Comparison of ENCODE assay signal across 16 mouse cellular contexts in the genomic region with DNA sequence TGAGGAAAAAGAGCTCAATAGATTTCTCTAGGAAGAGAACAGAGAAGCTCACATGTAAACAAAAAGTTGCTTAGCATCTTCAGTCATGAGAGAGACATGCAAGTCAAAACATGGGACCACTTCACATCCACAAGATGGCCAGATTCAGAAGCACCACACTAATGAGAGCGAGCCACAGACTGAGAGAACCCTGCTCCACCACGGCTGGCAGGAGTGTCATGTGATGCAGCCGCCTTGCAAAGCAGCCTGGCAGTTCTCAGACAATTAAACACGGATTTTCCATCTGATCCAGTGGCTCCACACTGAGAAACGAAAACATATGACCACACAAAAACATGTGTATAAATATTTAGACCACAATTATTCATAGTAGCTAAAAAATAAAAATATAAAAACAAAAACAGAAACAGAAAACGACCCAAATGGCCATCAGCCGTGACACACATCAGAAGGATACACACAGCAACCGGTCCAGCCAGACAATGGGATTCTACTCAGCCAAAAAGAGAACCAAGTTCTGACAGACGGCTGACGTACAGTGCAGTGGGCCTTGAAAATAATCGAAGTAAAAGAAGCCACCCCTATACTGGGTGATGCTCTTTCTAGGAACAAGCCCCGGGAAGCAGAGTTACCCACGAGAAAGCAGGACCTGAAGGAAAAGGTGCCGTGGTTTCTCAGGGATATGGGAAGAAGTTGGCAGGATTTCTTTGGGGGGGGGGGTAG. TPM values are rescaled to one million over a fixed set of nuclear protein-coding genes. Genes with fewer than 3 reads are reported as not detected.
DNase-seq lines count a peak whose midpoint lies in the region; ATAC-seq and TF ChIP-seq lines count a peak whose summit lies in the region.
"Had no signal": no experiment of that assay in that cellular context is flagged by ENCODE, and none has a peak within 500 bp of the region (broad histone marks: within the 10 kb centered on the region; RNA-seq: fewer than 3 reads in every experiment).

No protein-coding gene starts in this region.

- H3K36me3 ChIP-seq in hindbrain, embryonic 14.5 days (replicated peaks; ENCODE audit: control insufficient read depth, insufficient read depth) = peaks cover 46% of the 10 kb centered on the region
- H3K36me3 ChIP-seq in neural tube, embryonic 15.5 days = peaks cover 32% of the 10 kb centered on the region
- H3K36me3 ChIP-seq in heart, adult 2 months (ENCODE audit: control insufficient read depth, insufficient read depth, low read length) = no peaks in the 10 kb centered on the region

- H3K4me1 ChIP-seq in hindbrain, embryonic 14.5 days (replicated peaks; ENCODE audit: control insufficient read depth, insufficient read depth, low read length) = peaks cover 5% of the 10 kb centered on the region; the same call in 1 of the 2 replicates
- H3K4me1 ChIP-seq in neural tube, embryonic 15.5 days = peaks cover 6% of the 10 kb centered on the region
- H3K4me1 ChIP-seq in heart, adult 2 months (ENCODE audit: control insufficient read depth, insufficient read depth, low read length) = no peaks in the 10 kb centered on the region
- H3K4me1 ChIP-seq: limb, embryonic 15.5 days had no signal

- no peaks in the 10 kb centered on the region; the same call in 1 of the 2 replicates for H3K79me2 ChIP-seq in heart, adult 2 months (replicated peaks; ENCODE audit: control insufficient read depth, insufficient read depth, low read length)

- H3K4me3 ChIP-seq in hindbrain, embryonic 14.5 days (replicated peaks; ENCODE audit: low read length) = no peak overlapping the region
- H3K4me3 ChIP-seq in neural tube, embryonic 15.5 days (replicated peaks) = no peak overlapping the region
- H3K4me3 ChIP-seq in heart, adult 2 months = no peak overlapping the region
- H3K4me3 ChIP-seq: layer of hippocampus, adult 2 months; limb, embryonic 15.5 days had no signal

- no peak overlapping the region for H3K9ac ChIP-seq in hindbrain, embryonic 14.5 days
- no peak overlapping the region for H3K9ac ChIP-seq in neural tube, embryonic 15.5 days (replicated peaks)
- no peak overlapping the region for H3K9ac ChIP-seq in heart, adult 2 months (ENCODE audit: low read depth, low read length)
- H3K9ac ChIP-seq: limb, embryonic 15.5 days had no signal

- peak; percentile 69 to 73 for DNase-seq in cerebellum, postnatal 10 days
- DNase-seq in left cerebral cortex, postnatal 4 days = peak; percentile 47
- DNase-seq in left cerebral cortex, postnatal 36 days (ENCODE audit: low spot score in 2 of 2) = no peak
- DNase-seq in hindbrain, embryonic 14.5 days (ENCODE audit: low spot score) = peak; percentile 35
- DNase-seq in ovary, postnatal 14 days (ENCODE audit: low spot score) = no peak
- DNase-seq in heart, adult 2 months = no peak
- DNase-seq: adrenal gland, postnatal 14 days; heart, postnatal 10 days; lung, adult 18-20 months had no signal

- H3K9me3 ChIP-seq in hindbrain, embryonic 14.5 days (ENCODE audit: control insufficient read depth, low read length) = no peaks in the 10 kb centered on the region
- no peaks in the 10 kb centered on the region for H3K9me3 ChIP-seq in neural tube, embryonic 15.5 days (replicated peaks)
- H3K9me3 ChIP-seq: limb, embryonic 15.5 days had no signal

- no peak for TF ChIP-seq CTCF in heart, adult 2 months (IDR thresholded peaks at IDR 0.05)

- no peak for TF ChIP-seq POLR2A in heart, adult 2 months (IDR thresholded peaks at IDR 0.05; ENCODE audit: insufficient read depth, low read depth, low read length)

- intact Hi-C loops in left cerebral cortex, postnatal 4 days (cut with DNase I) = no loop called here
- intact Hi-C loops in left cerebral cortex, postnatal 36 days (cut with DNase I) = no loop called here
- intact Hi-C loops in heart, adult 2 months (cut with DNase I) = no loop called here

- H3K4me2 ChIP-seq in hindbrain, embryonic 14.5 days (replicated peaks) = no peak overlapping the region
- H3K4me2 ChIP-seq in neural tube, embryonic 15.5 days = no peak overlapping the region
- H3K4me2 ChIP-seq: limb, embryonic 15.5 days had no signal

- WGBS in hindbrain, embryonic 14.5 days = 66% methylated on average over 14 of the region's 14 CpGs
- 68% methylated on average over 14 of the region's 14 CpGs for WGBS in neural tube, embryonic 15.5 days
- 82% methylated on average over 14 of the region's 14 CpGs for WGBS in heart, adult 2 months

- no peak for ATAC-seq in cerebellum, adult (ENCODE audit: insufficient number of reproducible peaks, low FRiP score, low TSS enrichment)
- no peak for ATAC-seq in hindbrain, embryonic 14.5 days (ENCODE audit: low FRiP score)
- peak; percentile 61 for ATAC-seq in neural tube, embryonic 15.5 days (ENCODE audit: low FRiP score)
- ATAC-seq: intestine, embryonic 16.5 days had no signal

- peak overlapping the region; percentile 69 for H3K27ac ChIP-seq in hindbrain, embryonic 14.5 days
- H3K27ac ChIP-seq in neural tube, embryonic 15.5 days (replicated peaks) = peak overlapping the region; percentile 67
- no peak overlapping the region for H3K27ac ChIP-seq in heart, adult 2 months
- H3K27ac ChIP-seq: kidney, postnatal 0 days; layer of hippocampus, adult 2 months; limb, embryonic 15.5 days had no signal

- no peak for TF ChIP-seq EP300 in heart, adult 2 months (IDR thresholded peaks at IDR 0.05; ENCODE audit: insufficient read depth, low read depth, low read length)

- H3K27me3 ChIP-seq in hindbrain, embryonic 14.5 days (ENCODE audit: control insufficient read depth, insufficient read depth, low read length) = no peaks in the 10 kb centered on the region
- no peaks in the 10 kb centered on the region for H3K27me3 ChIP-seq in neural tube, embryonic 15.5 days (replicated peaks)
- H3K27me3 ChIP-seq in heart, adult 2 months (ENCODE audit: control insufficient read depth, insufficient read depth, low read length) = no peaks in the 10 kb centered on the region
- H3K27me3 ChIP-seq: CH12.LX; limb, embryonic 15.5 days had no signal

RNA-seq across cellular contexts. Expression of gene Phf2, which starts 40.2 kb away (rescaled TPM):
- 10 to 100 TPM; 36.3 to 37.0 TPM for total RNA-seq in left cerebral cortex, postnatal 4 days (2021)
- 10 to 100 TPM; 32.8 to 38.3 TPM for total RNA-seq in left cerebral cortex, postnatal 36 days (2021)
- 10.8 and 11.2 TPM in 2 replicates for polyA plus RNA-seq in hindbrain, embryonic 14.5 days (2014; fragmentation: Nextera tagmentation; extraction: Ambion mirVana)
- polyA plus RNA-seq in neural tube, embryonic 15.5 days (2015; fragmentation: Nextera tagmentation; extraction: Ambion mirVana) = 6.3 and 6.6 TPM in 2 replicates
- 10 to 100 TPM; 30.0 to 33.9 TPM for total RNA-seq in heart, adult 2 months (2021)
- polyA plus RNA-seq in heart, adult 2 months (2012; rRNA removed) = 12.9 and 13.4 TPM in 2 replicates

Comparison
In these comparisons a context has a peak if more than half of its experiments do, and no peak if none do; other contexts are left out.
1. DNase-seq: peak in cerebellum, postnatal 10 days (2 of 2), left cerebral cortex, postnatal 4 days (single experiment) and hindbrain, embryonic 14.5 days (single experiment); none in left cerebral cortex, postnatal 36 days (0 of 2), ovary, postnatal 14 days (single experiment) and heart, adult 2 months (0 of 2).